Comparison of ENCODE assay signal across 8 mouse cellular contexts in the genomic region with DNA sequence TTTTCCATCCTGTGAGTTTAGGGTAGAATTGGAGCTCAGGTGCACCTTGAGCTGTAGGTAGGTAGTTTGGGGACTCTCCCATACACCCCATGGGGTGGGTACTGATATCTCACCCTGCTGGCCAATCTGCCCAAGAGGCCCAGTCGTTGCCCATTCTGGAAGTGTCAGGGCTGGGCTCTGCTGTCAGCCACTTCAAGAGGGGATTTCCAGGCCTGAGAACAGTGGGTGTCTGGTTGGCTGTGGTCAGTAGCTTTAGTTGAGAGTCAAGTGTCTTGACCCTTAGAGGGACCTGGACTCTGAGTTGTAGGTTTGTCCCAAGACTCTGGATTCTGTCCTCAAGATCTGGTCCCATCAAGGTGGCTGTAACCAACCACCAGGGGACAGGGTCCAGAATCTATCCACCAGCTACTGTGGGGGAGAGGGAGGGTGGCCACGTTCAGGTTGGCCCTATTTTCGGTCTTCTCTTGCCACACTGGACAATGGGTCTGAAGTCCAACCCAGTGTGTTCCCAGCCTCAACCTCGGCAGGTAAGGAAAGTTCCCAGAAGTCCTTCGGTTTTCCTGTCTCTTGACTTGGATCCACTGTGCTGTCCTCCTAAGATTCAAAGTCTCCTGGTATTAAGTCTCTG.
DNase-seq lines count a peak whose midpoint lies in the region; ATAC-seq lines count a peak whose summit lies in the region.

No protein-coding gene starts in this region.

- peak overlapping the region; percentile 94 for H3K9ac ChIP-seq in heart, embryonic 11.5 days (ENCODE audit: low read depth, low read length)
- H3K9ac ChIP-seq in midbrain, embryonic 13.5 days (replicated peaks) = peak overlapping the region; percentile 97

- peaks cover 68% of the 10 kb centered on the region for H3K4me1 ChIP-seq in heart, embryonic 11.5 days (ENCODE audit: control insufficient read depth, insufficient read depth, low read length)
- H3K4me1 ChIP-seq in brown adipose tissue, adult 24 weeks (ENCODE audit: control insufficient read depth, insufficient read depth, insufficient read length, low read length) = peaks cover 61% of the 10 kb centered on the region
- H3K4me1 ChIP-seq in midbrain, embryonic 13.5 days (replicated peaks) = peaks cover 76% of the 10 kb centered on the region

- no peaks in the 10 kb centered on the region for H3K36me3 ChIP-seq in heart, embryonic 11.5 days (ENCODE audit: control insufficient read depth, insufficient read depth, low read length)
- no peaks in the 10 kb centered on the region for H3K36me3 ChIP-seq in midbrain, embryonic 13.5 days

- intact Hi-C loops in heart, postnatal 10 days (cut with DNase I) = no loop called here

- DNase-seq in heart, postnatal 10 days = no peak
- peak; percentile 28 for DNase-seq in induced T-regulatory cell, adult 2 months (ENCODE audit: low read depth)
- DNase-seq in gastrocnemius, adult 8-10 months (ENCODE audit: low spot score in 2 of 2) = no peak
- no peak for DNase-seq in urinary bladder, adult 18-20 months (ENCODE audit: low spot score in 2 of 2)

- 0 out of 2 replicates have a peak, but pooled peaks cover 2% of the 10 kb centered on the region for H3K27me3 ChIP-seq in heart, embryonic 11.5 days (ENCODE audit: control insufficient read depth, insufficient read depth, low read length)
- H3K27me3 ChIP-seq in midbrain, embryonic 13.5 days = peaks cover 10% of the 10 kb centered on the region

- 61% methylated on average over 5 of the region's 5 CpGs for WGBS in heart, embryonic 11.5 days (ENCODE audit: insufficient replicate concordance)
- 54% methylated on average over 5 of the region's 5 CpGs for WGBS in midbrain, embryonic 13.5 days

- H3K4me2 ChIP-seq in heart, embryonic 11.5 days = peak overlapping the region; percentile 95
- H3K4me2 ChIP-seq in midbrain, embryonic 13.5 days (replicated peaks) = peak overlapping the region; percentile 95

- H3K27ac ChIP-seq in heart, embryonic 11.5 days (ENCODE audit: low read depth, low read length) = no peak overlapping the region
- H3K27ac ChIP-seq in brown adipose tissue, adult 24 weeks (replicated peaks; ENCODE audit: low read depth, low read length) = peak overlapping the region; percentile 33; the same call in 1 of the 2 replicates
- H3K27ac ChIP-seq in midbrain, embryonic 13.5 days = no peak overlapping the region

- H3K4me3 ChIP-seq in heart, embryonic 11.5 days (ENCODE audit: low read depth, low read length) = peak overlapping the region; percentile 87
- H3K4me3 ChIP-seq in brown adipose tissue, adult 24 weeks (ENCODE audit: insufficient read depth, low read depth, low read length) = peak overlapping the region; percentile 97
- peak overlapping the region; percentile 92 for H3K4me3 ChIP-seq in midbrain, embryonic 13.5 days (replicated peaks)

- H3K9me3 ChIP-seq in heart, embryonic 11.5 days (replicated peaks; ENCODE audit: control insufficient read depth, low read length) = no peaks in the 10 kb centered on the region
- H3K9me3 ChIP-seq in midbrain, embryonic 13.5 days = no peaks in the 10 kb centered on the region

- ATAC-seq in heart, embryonic 11.5 days (replicated peaks; ENCODE audit: insufficient number of reproducible peaks, low FRiP score, low TSS enrichment) = no peak
- ATAC-seq in midbrain, embryonic 13.5 days = no peak
- ATAC-seq in granulocyte monocyte progenitor cell, adult 5-6 weeks (replicated peaks; ENCODE audit: poor library complexity, severe bottlenecking) = no peak
